Mouse (Mus musculus): ENCODE results near the gene Gm21094. TPM values are rescaled to one million over a fixed set of nuclear protein-coding genes. Genes with fewer than 3 reads are reported as not detected.
"Not testable (repeated sequence)": the region's sequence is repeated elsewhere in the genome, so short reads cannot be mapped to it uniquely, and the experiment has no call there.

The Gm21094 gene
- total RNA-seq (2014; rRNA removed) (not detected in 2 replicates), polyA plus RNA-seq (2015; fragmentation: Nextera tagmentation; extraction: Ambion mirVana) (not detected in 2 replicates)

DNA sequence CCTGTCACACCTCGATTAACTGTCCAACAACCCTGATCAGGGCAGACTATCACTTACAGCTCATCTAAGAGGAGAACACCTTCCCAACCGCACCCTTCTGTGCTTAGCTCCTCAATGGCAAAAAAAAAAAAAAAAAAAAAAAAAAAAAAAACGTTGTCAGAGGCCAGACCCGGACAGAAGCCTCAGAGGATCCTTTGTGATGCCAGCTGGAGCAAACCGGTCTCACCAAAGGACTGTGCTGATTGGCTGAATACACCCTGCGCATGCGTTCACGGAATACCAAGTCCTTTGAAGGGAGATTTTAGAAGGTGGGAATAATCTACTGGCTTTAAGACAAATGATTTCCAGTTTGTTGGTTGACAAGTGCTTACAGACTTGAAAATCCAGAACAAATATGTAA, at the start of gene Gm21094:
Gene Gm21094 (minus strand): TSS at position 101 of the 400 bp plus-strand sequence.
- H3K27ac ChIP-seq (ENCODE audit: low read depth, low read length); H3K4me2 ChIP-seq (ENCODE audit: low read depth, low read length, poor library complexity, severe bottlenecking); H3K36me3 ChIP-seq (ENCODE audit: insufficient read depth, low read length); H3K9me3 ChIP-seq (ENCODE audit: low read length); DNase-seq (ENCODE audit: low spot score); H3K4me3 ChIP-seq (ENCODE audit: low read depth, low read length); H3K9ac ChIP-seq (replicated peaks; ENCODE audit: low read length, poor library complexity, severe bottlenecking); H3K4me1 ChIP-seq (ENCODE audit: insufficient read depth, low read length); ATAC-seq (ENCODE audit: low FRiP score); H3K27me3 ChIP-seq (ENCODE audit: insufficient read depth, low read length): not testable (repeated sequence)
- no CpG with 5 or more reads among the region's 8 CpGs for WGBS
